Mouse (Mus musculus): ENCODE measurements at regions not wholly inside any gene's neighbourhood (a gene's known extent, or its start where the extent isn't known, plus 50 kb on each side); places are given as distances from the start of the nearest gene placed in this dataset.

GRCm38 (mm10) chr7:67462591-67462990, 89.9 kb upstream of the Mef2a start:
- DNase-seq (ENCODE audit: low spot score) = peak; percentile 32

GRCm38 (mm10) chr7:67461333-67462255, 88.9 kb upstream of the Mef2a start:
- no peak for DNase-seq (ENCODE audit: low spot score)

- no peak for DNase-seq (ENCODE audit: low spot score)
Observed at GRCm38 (mm10) chr7:67459810-67460209, 87.2 kb upstream of the Mef2a start.

- no peak for DNase-seq (ENCODE audit: low spot score)
Observed at GRCm38 (mm10) chr7:67459209-67459608, 86.6 kb upstream of the Mef2a start.

GRCm38 (mm10) chr7:67458640-67459039, 86.0 kb upstream of the Mef2a start:
- no peak for DNase-seq (ENCODE audit: low spot score)

GRCm38 (mm10) chr7:67457898-67458297, 85.2 kb upstream of the Mef2a start:
- no peak for DNase-seq (ENCODE audit: low spot score)

- no peak for DNase-seq (ENCODE audit: low spot score)
Observed at GRCm38 (mm10) chr7:67456015-67456414, 83.4 kb upstream of the Mef2a start.

GRCm38 (mm10) chr7:67454458-67454857, 81.8 kb upstream of the Mef2a start:
- peak; percentile 51 for DNase-seq (ENCODE audit: low spot score)

GRCm38 (mm10) chr7:67451157-67451793, 78.6 kb upstream of the Mef2a start:
- DNase-seq (ENCODE audit: low spot score) = no peak

- no peak for DNase-seq (ENCODE audit: low spot score)
Observed at GRCm38 (mm10) chr7:67446606-67447005, 73.9 kb upstream of the Mef2a start.

- DNase-seq (ENCODE audit: low spot score) = peak; percentile 33
Observed at GRCm38 (mm10) chr7:67445203-67446041, 72.8 kb upstream of the Mef2a start.

- peak; percentile 60 for DNase-seq (ENCODE audit: low spot score)
Observed at GRCm38 (mm10) chr7:67444523-67444942, 71.9 kb upstream of the Mef2a start.

- no peak for DNase-seq (ENCODE audit: low spot score)
Observed at GRCm38 (mm10) chr7:67443666-67444065, 71.0 kb upstream of the Mef2a start.

- DNase-seq (ENCODE audit: low spot score) = peak; percentile 44
Observed at GRCm38 (mm10) chr7:67443001-67443555, 70.4 kb upstream of the Mef2a start.

GRCm38 (mm10) chr7:67442284-67442683, 69.6 kb upstream of the Mef2a start:
- DNase-seq (ENCODE audit: low spot score) = no peak

- DNase-seq (ENCODE audit: low spot score) = no peak
Observed at GRCm38 (mm10) chr7:67440806-67441205, 68.1 kb upstream of the Mef2a start.

- DNase-seq (ENCODE audit: low spot score) = peak; percentile 34
Observed at GRCm38 (mm10) chr7:67437216-67438006, 64.8 kb upstream of the Mef2a start.

GRCm38 (mm10) chr7:67435643-67436339, 63.1 kb upstream of the Mef2a start:
- no peak for DNase-seq (ENCODE audit: low spot score)

- no peak for DNase-seq (ENCODE audit: low spot score)
Observed at GRCm38 (mm10) chr7:67430987-67431386, 58.3 kb upstream of the Mef2a start.

GRCm38 (mm10) chr7:67430041-67430440, 57.4 kb upstream of the Mef2a start:
- no peak for DNase-seq (ENCODE audit: low spot score)
